Mouse (Mus musculus): Measurements from ENCODE around the gene Phex. TPM values are rescaled to one million over a fixed set of nuclear protein-coding genes. Genes with fewer than 3 reads are reported as not detected.

Phex gene
- total and polyA plus RNA-seq, 3 experiments: 0.01 to 0.12 TPM; not detected in 1

DNA sequence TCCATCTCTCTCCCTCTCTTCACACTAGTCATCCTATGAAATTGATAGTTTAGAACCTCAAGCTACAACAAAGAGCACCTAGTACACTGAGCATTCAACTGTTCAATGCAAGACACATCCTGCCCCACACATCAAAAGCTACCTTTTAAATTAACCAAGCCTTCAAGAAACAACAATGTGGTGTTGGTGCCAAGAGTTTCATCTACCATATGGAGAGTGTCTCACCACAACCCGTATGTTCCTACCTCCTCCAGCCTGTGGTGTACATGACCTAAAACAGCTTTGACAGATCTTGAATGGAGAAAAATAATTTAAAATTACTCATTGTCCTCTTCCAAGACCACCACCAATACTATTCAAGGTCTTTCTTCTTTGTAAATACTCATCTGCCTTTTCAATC, 106.9 kb downstream of the Phex start:
- no peak overlapping the region for H3K9ac ChIP-seq (ENCODE audit: control insufficient read depth, low read depth, low read length, poor library complexity, severe bottlenecking)
- no peaks in the 10 kb centered on the region for H3K36me3 ChIP-seq (ENCODE audit: control insufficient read depth in 1 of 2, insufficient read depth in 2 of 2, low read length in 2 of 2)
- H3K79me2 ChIP-seq (ENCODE audit: control insufficient read depth, insufficient read depth, low read length, poor library complexity): no peaks in the 10 kb centered on the region
- DNase-seq (ENCODE audit: low read depth, low spot score): no peak
- no peaks in the 10 kb centered on the region for H3K9me3 ChIP-seq (replicated peaks; ENCODE audit: insufficient read depth, low read length)
- H3K27me3 ChIP-seq (ENCODE audit: control insufficient read depth in 1 of 2, insufficient read depth in 2 of 2, low read length in 2 of 2): no peaks in the 10 kb centered on the region
- no peaks in the 10 kb centered on the region for H3K4me1 ChIP-seq (ENCODE audit: control insufficient read depth in 1 of 2, insufficient read depth in 2 of 2, low read length in 2 of 2)
- no peak for TF ChIP-seq SIN3A (IDR thresholded peaks at IDR 0.05; ENCODE audit: low read length)
- no peak for TF ChIP-seq USF1 (IDR thresholded peaks at IDR 0.05; ENCODE audit: low read depth, low read length)
- TF ChIP-seq GABPA (IDR thresholded peaks at IDR 0.05; ENCODE audit: low read depth, low read length): no peak
- no peak for TF ChIP-seq UBTF (IDR thresholded peaks at IDR 0.05; ENCODE audit: borderline replicate concordance, insufficient read depth, low read depth, low read length)
- TF ChIP-seq POLR2A (IDR thresholded peaks at IDR 0.05; ENCODE audit: control insufficient read depth in 1 of 2, insufficient read depth in 1 of 2, low read depth in 1 of 2, low read length in 2 of 2, poor library complexity in 1 of 2): no peak
- no peak for TF ChIP-seq E2F4 (IDR thresholded peaks at IDR 0.05; ENCODE audit: borderline replicate concordance, low read depth, low read length)
- no peak for TF ChIP-seq MXI1 (IDR thresholded peaks at IDR 0.05; ENCODE audit: low read depth, low read length)
- TF ChIP-seq NELFE (IDR thresholded peaks at IDR 0.05; ENCODE audit: low read depth, low read length): no peak
- no peak for TF ChIP-seq GATA1 (IDR thresholded peaks at IDR 0.05; ENCODE audit: low read depth, low read length)
- TF ChIP-seq RCOR1 (IDR thresholded peaks at IDR 0.05; ENCODE audit: low read depth, low read length): no peak
- TF ChIP-seq TAL1 (IDR thresholded peaks at IDR 0.05; ENCODE audit: low read length): no peak
- TF ChIP-seq NRF1 (IDR thresholded peaks at IDR 0.05; ENCODE audit: insufficient read depth, low read depth, low read length, poor library complexity, severe bottlenecking): no peak
- TF ChIP-seq POLR2AphosphoS2 (IDR thresholded peaks at IDR 0.05; ENCODE audit: low read length): no peak
- no peak for TF ChIP-seq CTCF (IDR thresholded peaks at IDR 0.05 in 2 of 3, conservative IDR thresholded peaks at IDR 0.05 in 1 of 3; ENCODE audit: control insufficient read depth in 1 of 3, insufficient read depth in 1 of 3, low read depth in 2 of 3, low read length in 3 of 3, poor library complexity in 1 of 3, severe bottlenecking in 1 of 3)
- no peak for TF ChIP-seq TCF12 (IDR thresholded peaks at IDR 0.05; ENCODE audit: low read depth, low read length)
- no peak overlapping the region for H3K4me3 ChIP-seq (ENCODE audit: control insufficient read depth in 1 of 2, insufficient read depth in 1 of 2, low read depth in 2 of 2, low read length in 2 of 2)
- H3K27ac ChIP-seq (ENCODE audit: control insufficient read depth, low read depth, low read length): no peak overlapping the region

DNA sequence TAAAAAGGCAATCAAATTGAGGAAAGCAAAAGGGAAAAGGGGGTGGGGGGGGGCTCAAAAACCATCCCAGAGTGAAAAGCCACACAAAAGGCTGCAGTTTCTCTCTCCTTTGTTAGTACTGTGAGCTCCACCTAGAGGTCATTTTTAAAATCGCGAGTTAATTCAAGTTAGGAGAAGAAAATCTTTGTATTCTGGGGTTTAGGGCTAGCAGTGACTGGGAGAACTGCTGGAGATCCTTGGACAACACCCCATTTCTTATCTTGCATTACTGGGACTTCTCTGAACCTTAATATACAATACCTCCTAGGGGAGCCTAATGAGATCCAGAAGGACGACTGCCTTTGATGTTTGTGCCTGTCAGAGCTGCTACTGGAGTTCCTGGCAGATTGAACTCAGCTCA, 107.7 kb downstream of the Phex start:
- Histone ChIP-seq H3K9ac (ENCODE audit: control insufficient read depth, low read depth, low read length, poor library complexity, severe bottlenecking) (no peak overlapping the region), H3K27me3 (ENCODE audit: control insufficient read depth in 1 of 2, insufficient read depth in 2 of 2, low read length in 2 of 2) (no peaks in the 10 kb centered on the region), H3K4me3 (ENCODE audit: control insufficient read depth in 1 of 2, insufficient read depth in 1 of 2, low read depth in 2 of 2, low read length in 2 of 2) (no peak overlapping the region), H3K27ac (ENCODE audit: control insufficient read depth, low read depth, low read length) (no peak overlapping the region), H3K4me1 (ENCODE audit: control insufficient read depth in 1 of 2, insufficient read depth in 2 of 2, low read length in 2 of 2) (no peaks in the 10 kb centered on the region), H3K79me2 (ENCODE audit: control insufficient read depth, insufficient read depth, low read length, poor library complexity) (no peaks in the 10 kb centered on the region), H3K9me3 (replicated peaks; ENCODE audit: insufficient read depth, low read length) (no peaks in the 10 kb centered on the region), H3K36me3 (ENCODE audit: control insufficient read depth in 1 of 2, insufficient read depth in 2 of 2, low read length in 2 of 2) (no peaks in the 10 kb centered on the region)
- peak; percentile 48 for DNase-seq (ENCODE audit: low read depth, low spot score)
- no peak for TF ChIP-seq TAL1 (IDR thresholded peaks at IDR 0.05; ENCODE audit: low read length)
- TF ChIP-seq E2F4 (IDR thresholded peaks at IDR 0.05; ENCODE audit: borderline replicate concordance, low read depth, low read length): no peak
- peak; percentile 62 for TF ChIP-seq RAD21 (IDR thresholded peaks at IDR 0.05; ENCODE audit: low read depth, low read length)
- no peak for TF ChIP-seq RCOR1 (IDR thresholded peaks at IDR 0.05; ENCODE audit: low read depth, low read length)
- TF ChIP-seq USF2 (IDR thresholded peaks at IDR 0.05; ENCODE audit: borderline replicate concordance in 1 of 2, insufficient read depth in 1 of 2, low read depth in 1 of 2, low read length in 2 of 2): no peak
- no peak for TF ChIP-seq SIN3A (IDR thresholded peaks at IDR 0.05; ENCODE audit: low read length)
- no peak for TF ChIP-seq USF1 (IDR thresholded peaks at IDR 0.05; ENCODE audit: low read depth, low read length)
- no peak for TF ChIP-seq POLR2AphosphoS2 (IDR thresholded peaks at IDR 0.05; ENCODE audit: low read length)
- no peak for TF ChIP-seq CHD2 (IDR thresholded peaks at IDR 0.05; ENCODE audit: low read length)
- TF ChIP-seq POLR2AphosphoS5 (IDR thresholded peaks at IDR 0.05; ENCODE audit: borderline replicate concordance, low read depth, low read length): no peak
- TF ChIP-seq BHLHE40 (IDR thresholded peaks at IDR 0.05; ENCODE audit: borderline replicate concordance, low read depth, low read length): no peak
- peak in 2 of 3 experiments; percentile 32 to 59; a peak in 3 of 6 replicates for TF ChIP-seq CTCF (IDR thresholded peaks at IDR 0.05 in 2 of 3, conservative IDR thresholded peaks at IDR 0.05 in 1 of 3; ENCODE audit: control insufficient read depth in 1 of 3, insufficient read depth in 1 of 3, low read depth in 2 of 3, low read length in 3 of 3, poor library complexity in 1 of 3, severe bottlenecking in 1 of 3)
- TF ChIP-seq TBP (IDR thresholded peaks at IDR 0.05; ENCODE audit: low read depth, low read length): no peak
- TF ChIP-seq GATA1 (IDR thresholded peaks at IDR 0.05; ENCODE audit: low read depth, low read length): no peak
- no peak for TF ChIP-seq HCFC1 (IDR thresholded peaks at IDR 0.05; ENCODE audit: low read depth, low read length)
- TF ChIP-seq CHD1 (IDR thresholded peaks at IDR 0.05; ENCODE audit: low read depth, low read length): no peak
- no peak for TF ChIP-seq KAT2A (conservative IDR thresholded peaks at IDR 0.05; ENCODE audit: low read depth, low read length)
- TF ChIP-seq ZKSCAN1 (IDR thresholded peaks at IDR 0.05; ENCODE audit: low read depth, low read length): no peak
- no peak for TF ChIP-seq POLR2A (IDR thresholded peaks at IDR 0.05; ENCODE audit: control insufficient read depth in 1 of 2, insufficient read depth in 1 of 2, low read depth in 1 of 2, low read length in 2 of 2, poor library complexity in 1 of 2)
- no peak for TF ChIP-seq UBTF (IDR thresholded peaks at IDR 0.05; ENCODE audit: borderline replicate concordance, insufficient read depth, low read depth, low read length)
- TF ChIP-seq ZMIZ1 (IDR thresholded peaks at IDR 0.05; ENCODE audit: low read depth, low read length): no peak
- TF ChIP-seq TCF12 (IDR thresholded peaks at IDR 0.05; ENCODE audit: low read depth, low read length): no peak
- TF ChIP-seq SMC3 (IDR thresholded peaks at IDR 0.05; ENCODE audit: low read depth, low read length): peak; percentile 53
- no peak for TF ChIP-seq MAFK (IDR thresholded peaks at IDR 0.05; ENCODE audit: borderline replicate concordance, low read depth, low read length)
- TF ChIP-seq MXI1 (IDR thresholded peaks at IDR 0.05; ENCODE audit: low read depth, low read length): no peak
- TF ChIP-seq MYB (IDR thresholded peaks at IDR 0.05; ENCODE audit: low read depth, low read length): no peak
